In genomic region chrX:153366754-153367153, GRCm38 (mm10) we compare ENCODE assay signal across 9 mouse cellular contexts.
DNase-seq lines count a peak whose midpoint lies in the region; ATAC-seq and TF ChIP-seq lines count a peak whose summit lies in the region.
"Had no signal": no experiment of that assay in that cellular context is flagged by ENCODE, and none has a peak within 500 bp of the region (broad histone marks: within the 10 kb centered on the region; RNA-seq: fewer than 3 reads in every experiment).

No protein-coding gene starts in this region.

- intact Hi-C loops in left cerebral cortex, postnatal 4 days (cut with DNase I): loop anchor here (10.0 kb wide), 2 partner anchors 122 to 212 kb away; no protein-coding TSS in a partner anchor

- WGBS in midbrain, postnatal 0 days: 36% methylated on average over 5 of the region's 5 CpGs

- no peak overlapping the region for H3K27ac ChIP-seq in midbrain, postnatal 0 days (ENCODE audit: low read depth, low read length)

- H3K4me2 ChIP-seq in midbrain, postnatal 0 days (ENCODE audit: low read depth, low read length, poor library complexity, severe bottlenecking): no peak overlapping the region

- no peak overlapping the region for H3K4me3 ChIP-seq in midbrain, postnatal 0 days (ENCODE audit: low read depth, low read length)
- H3K4me3 ChIP-seq: erythroblast, embryonic 14.5 days had no signal

- no peaks in the 10 kb centered on the region for H3K4me1 ChIP-seq in midbrain, postnatal 0 days (ENCODE audit: insufficient read depth, low read length)

- H3K9ac ChIP-seq in midbrain, postnatal 0 days (replicated peaks; ENCODE audit: low read length, poor library complexity, severe bottlenecking): no peak overlapping the region

- H3K36me3 ChIP-seq in midbrain, postnatal 0 days (ENCODE audit: insufficient read depth, low read length): no peaks in the 10 kb centered on the region

- TF ChIP-seq CTCF in midbrain, postnatal 0 days (IDR thresholded peaks at IDR 0.05): peak; percentile 67

- H3K9me3 ChIP-seq in midbrain, postnatal 0 days (ENCODE audit: low read length): no peaks in the 10 kb centered on the region

- peak; percentile 93 for ATAC-seq in inflammation-experienced regulatory T-cells, adult 6 months
- ATAC-seq in midbrain, postnatal 0 days (ENCODE audit: low FRiP score): no peak

- H3K27me3 ChIP-seq in midbrain, postnatal 0 days (ENCODE audit: insufficient read depth, low read length): no peaks in the 10 kb centered on the region

- DNase-seq in spleen, adult 18-20 months: peak; percentile 6 to 26
- no peak for DNase-seq in spleen, adult 12 weeks (ENCODE audit: low spot score)
- DNase-seq in adipocyte (ENCODE audit: low spot score): peak; percentile 29
- DNase-seq in embryo, embryonic 10.5 days (ENCODE audit: low spot score): peak; percentile 60
- DNase-seq in left cerebral cortex, postnatal 4 days: peak; percentile 32
- DNase-seq in midbrain, postnatal 0 days (ENCODE audit: low spot score): peak; percentile 47
- DNase-seq in thymus, postnatal 25 days: peak; percentile 37
